Mouse (Mus musculus) frontal cortex, postnatal 10 days (tissue): ENCODE measurements around the gene Shc2.
A peak's percentile ranks its signal among the peaks of the same experiment; 100 is the strongest.

Experiments
- DNase-seq, 2 experiments: peaks; one replicate each; pipeline ENCODE4 v3.0.0; 2022; ENCODE audit warnings: low spot score in 2 of 2, mixed read lengths in 1 of 2

Shc2 gene

DNA sequence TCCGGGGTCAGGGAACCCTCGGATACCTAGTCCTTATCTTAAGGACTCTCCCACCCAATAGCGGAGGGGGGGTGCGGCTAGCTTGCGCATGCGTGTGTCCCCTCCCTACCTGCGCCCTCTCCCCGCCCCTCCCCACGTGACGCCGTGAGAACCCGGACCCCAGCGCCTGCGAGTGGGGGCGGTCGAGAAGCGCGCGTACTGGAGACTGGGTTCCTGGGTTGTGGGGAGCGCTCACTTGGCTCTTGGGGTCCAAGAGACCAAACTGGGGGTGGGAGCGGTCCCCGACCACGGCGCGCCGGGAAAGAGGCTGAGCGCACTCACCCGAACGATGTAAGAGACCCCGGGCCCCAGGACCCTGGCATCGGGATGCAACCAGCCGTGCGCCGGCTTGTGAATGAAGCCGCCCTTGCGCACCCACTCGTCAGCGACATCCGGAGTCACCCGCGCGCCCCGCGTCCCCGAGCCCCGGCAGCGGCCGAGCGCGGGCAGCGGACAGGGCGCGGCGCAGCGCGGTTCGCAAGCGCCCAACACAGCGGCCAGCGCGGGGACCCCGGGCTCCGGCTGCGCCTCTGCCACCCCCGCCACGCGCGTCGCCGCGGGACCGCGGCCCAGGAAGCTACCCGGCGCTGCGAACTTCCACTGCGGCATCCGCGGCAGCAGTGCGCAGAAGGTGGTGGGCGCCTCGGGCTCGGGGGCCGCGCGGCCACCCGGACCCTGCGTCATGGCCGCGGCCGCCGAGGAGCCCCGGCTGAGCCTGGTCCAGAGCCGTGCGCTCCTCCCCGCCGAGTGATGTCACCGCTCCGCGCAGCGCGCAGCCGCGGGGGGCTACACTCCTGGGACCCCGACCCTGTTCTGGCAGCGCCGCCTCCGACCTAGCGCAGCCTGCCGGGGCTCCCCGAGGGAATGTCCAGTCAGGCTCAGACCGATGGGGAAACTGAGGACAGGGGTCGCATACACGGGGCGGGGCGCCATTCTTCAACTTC is at the start of gene Shc2:
Gene Shc2 (minus strand): TSS at position 791 of the 983 bp plus-strand sequence.
- DNase-seq: peak; percentile 80 to 85

DNA sequence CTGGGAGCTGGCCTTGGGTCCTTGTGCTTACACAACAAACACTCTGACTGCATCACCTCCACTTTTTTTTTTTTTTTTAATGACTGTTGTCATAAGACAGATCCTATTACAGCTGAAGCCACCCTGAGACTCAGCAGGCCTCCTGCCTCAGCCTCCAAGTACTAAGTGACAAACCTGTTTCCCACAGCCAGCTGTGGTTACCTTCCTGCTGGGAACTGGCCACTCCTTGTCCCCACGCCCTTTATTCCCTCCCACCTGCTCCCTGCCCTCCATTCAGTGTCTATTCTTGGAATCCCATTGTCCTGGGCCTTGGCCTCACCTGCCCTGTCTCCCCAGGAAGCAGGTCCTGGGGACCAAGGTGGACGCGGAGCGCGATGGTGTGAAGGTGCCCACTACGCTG is 49.8 kb upstream of the Shc2 start:
- no peak for DNase-seq

- DNase-seq: no peak
Measured at GRCm38 (mm10) chr10:79686691-79687090, 49.0 kb upstream of the Shc2 start.

GRCm38 (mm10) chr10:79686219-79686618 is 48.5 kb upstream of the Shc2 start:
- DNase-seq: no peak

- DNase-seq: no peak
Measured at GRCm38 (mm10) chr10:79684770-79685600, 47.3 kb upstream of the Shc2 start.

GRCm38 (mm10) chr10:79683726-79684640 is 46.3 kb upstream of the Shc2 start:
- no peak for DNase-seq

DNA sequence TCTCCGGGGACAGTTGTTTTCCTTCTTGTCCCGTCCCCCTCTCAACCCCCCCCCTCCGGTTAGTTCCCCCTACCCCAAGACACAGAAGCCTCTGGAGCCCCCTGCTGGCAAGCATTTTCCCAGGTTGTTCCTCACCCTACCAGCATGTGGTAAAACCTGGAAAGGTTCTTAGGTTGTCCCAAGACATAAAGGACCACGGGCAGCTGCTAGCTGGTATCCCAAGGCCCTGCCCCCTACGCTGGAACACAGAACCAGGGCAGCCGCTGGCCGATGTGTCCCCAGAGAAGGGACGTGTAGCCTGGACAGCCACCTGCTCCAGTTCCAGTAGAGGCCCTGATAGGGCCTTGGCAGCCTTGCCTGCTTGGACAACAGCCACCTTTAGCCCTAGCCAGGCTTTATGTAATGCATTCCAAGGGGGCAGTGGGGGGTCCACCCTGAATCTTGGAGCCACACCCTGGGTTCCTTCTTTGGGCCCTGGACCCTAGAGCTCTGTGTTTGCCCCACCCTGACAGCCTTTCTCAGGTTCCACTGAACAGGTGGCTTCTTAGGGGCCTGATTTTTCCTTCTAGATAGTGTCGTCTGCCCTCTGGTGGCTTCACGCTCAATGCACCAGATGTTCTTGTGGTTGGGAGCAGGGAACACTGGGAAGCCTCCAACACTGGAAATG is 45.3 kb upstream of the Shc2 start:
- peak in 1 of 2 experiments; percentile 60 for DNase-seq

GRCm38 (mm10) chr10:79682551-79682915 is 44.8 kb upstream of the Shc2 start:
- peak in 1 of 2 experiments; percentile 40 for DNase-seq

GRCm38 (mm10) chr10:79681591-79682245 is 44.0 kb upstream of the Shc2 start, which contains the start of gene Cdc34:
Cdc34 (plus strand) TSS chr10:79682195.
- peak; percentile 99 to 100 for DNase-seq

GRCm38 (mm10) chr10:79680606-79681495 is 43.1 kb upstream of the Shc2 start:
- peak in 1 of 2 experiments; percentile 54 for DNase-seq

- DNase-seq: no peak
Measured at GRCm38 (mm10) chr10:79675346-79676035, 37.8 kb upstream of the Shc2 start.

GRCm38 (mm10) chr10:79673054-79673453 is 35.3 kb upstream of the Shc2 start:
- DNase-seq: no peak

- no peak for DNase-seq
Measured at GRCm38 (mm10) chr10:79672088-79672455, 34.4 kb upstream of the Shc2 start.

GRCm38 (mm10) chr10:79671396-79672087 is 33.8 kb upstream of the Shc2 start:
- DNase-seq: no peak

- peak in 1 of 2 experiments; percentile 38 for DNase-seq
Measured at GRCm38 (mm10) chr10:79670071-79670888, 32.6 kb upstream of the Shc2 start.

DNA sequence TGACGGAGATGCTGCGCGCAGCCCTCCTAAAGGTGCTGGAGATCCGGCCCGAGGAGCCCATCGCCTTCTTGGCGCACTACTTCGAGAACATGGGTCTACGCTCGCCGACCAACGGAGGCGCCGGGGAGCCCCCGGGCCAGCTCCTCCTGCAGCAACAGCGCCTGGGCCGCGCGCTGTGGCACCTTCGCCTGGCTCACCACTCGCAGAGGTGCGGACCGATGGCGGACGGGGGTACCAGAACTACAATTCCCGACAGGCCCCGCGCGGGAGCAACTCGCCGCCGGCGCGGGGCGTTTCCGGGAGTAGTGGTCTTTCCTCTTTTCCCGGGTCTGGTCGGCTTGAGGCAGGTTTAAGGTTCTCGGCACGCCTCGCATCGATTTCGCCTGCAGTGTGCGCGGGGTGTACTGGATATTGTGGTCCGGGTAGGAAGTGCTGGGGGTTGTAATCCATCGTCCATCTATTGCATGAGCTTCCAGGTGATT is 31.9 kb upstream of the Shc2 start:
- DNase-seq: peak; percentile 76 to 83
